Mouse (Mus musculus) kidney, embryonic 14.5 days (tissue): Measurements from ENCODE around the gene Zfp874a. TPM values are rescaled to one million over a fixed set of nuclear protein-coding genes. Genes with fewer than 3 reads are reported as not detected.
"Not testable (repeated sequence)": the region's sequence is repeated elsewhere in the genome, so short reads cannot be mapped to it uniquely, and the experiment has no call there.

Experiments
- ATAC-seq: fragments of 200-750 bp; cut with Nextera tagmentation; 2 replicates; pipeline ENCODE4 v1.8.0; 2017; ENCODE audit warnings: moderate number of reproducible peaks, mild to moderate bottlenecking, moderate TSS enrichment, moderate library complexity; ENCODE audit not compliant: low FRiP score, low TSS enrichment
- H3K27ac ChIP-seq: fragments of 300-500 bp; sonication (generic); 2 replicates; pipeline ENCODE4 v1.5.1; 2014; ENCODE audit warnings: low read depth, mild to moderate bottlenecking, low read length, moderate library complexity, mixed read lengths
- H3K27me3 ChIP-seq: fragments of 300-500 bp; sonication (generic); 2 replicates; pipeline ENCODE4 v1.6.1; 2014; ENCODE audit warnings: mild to moderate bottlenecking, low read length; ENCODE audit not compliant: control insufficient read depth, insufficient read depth
- H3K36me3 ChIP-seq: fragments of 300-500 bp; sonication (generic); 2 replicates; pipeline ENCODE4 v1.6.1; 2014; ENCODE audit warnings: low read length, mixed read lengths; ENCODE audit not compliant: control insufficient read depth, insufficient read depth
- H3K4me1 ChIP-seq: fragments of 300-500 bp; sonication (generic); 2 replicates; pipeline ENCODE4 v1.6.1; 2014; ENCODE audit warnings: low read length, mixed read lengths; ENCODE audit not compliant: control insufficient read depth, insufficient read depth
- H3K4me2 ChIP-seq: fragments of 300-500 bp; sonication (generic); replicated peaks from 2 replicates; pipeline ENCODE4 v1.6.1; 2014; ENCODE audit warnings: low read depth, mild to moderate bottlenecking, low read length
- H3K4me3 ChIP-seq: fragments of 300-500 bp; sonication (generic); 2 replicates; pipeline ENCODE4 v1.5.1; 2014; ENCODE audit warnings: mild to moderate bottlenecking, low read length
- H3K9ac ChIP-seq: fragments of 300-500 bp; sonication (generic); 2 replicates; pipeline ENCODE4 v1.6.1; 2014; ENCODE audit warnings: low read depth, mild to moderate bottlenecking, low read length, moderate library complexity
- H3K9me3 ChIP-seq: fragments of 300-500 bp; sonication (generic); 2 replicates; pipeline ENCODE4 v1.6.1; 2016; ENCODE audit warnings: low read length; ENCODE audit not compliant: control insufficient read depth
- WGBS: fragments of 180-500 bp; shearing (Covaris S2); extraction: QIAGEN DNeasy Blood & Tissue Kit; methylation state at CpG from one replicate; pipeline ENCODE4 v1.1.7; 2014; 5-methylcytosine and 5-hydroxymethylcytosine counted together
- polyA plus RNA-seq: library from polyadenylated mRNA; unstranded; fragments of >200 nt; fragmentation: Nextera tagmentation; extraction: Ambion mirVana; gene quantifications from 2 replicates; pipeline ENCODE4 v1.2.1, GENCODE M21; 2014

The Zfp874a gene
- polyA plus RNA-seq, 1 experiment from 2014 or later, result 10.4 TPM

GRCm38 (mm10) chr13:67463506-67464185 is 12.2 kb upstream of the Zfp874a start:
- H3K36me3 ChIP-seq, H3K4me2 ChIP-seq: not testable (repeated sequence)
- WGBS, result 95% methylated on average over 3 of the region's 5 CpGs

GRCm38 (mm10) chr13:67452021-67452309 is 541 bp upstream of the Zfp874a start:
- ATAC-seq, result 0 out of 2 replicates have a peak, but pooled peaks have one; percentile 16
- Histone ChIP-seq H3K27me3 (no peaks in the 10 kb centered on the region), H3K27ac (no peak overlapping the region), H3K9ac (peak overlapping the region; percentile 9; the same call in 1 of the 2 replicates), H3K4me2 (peak overlapping the region; percentile 66), H3K9me3 (no peaks in the 10 kb centered on the region), H3K4me3 (peak overlapping the region; percentile 59), H3K36me3 (no peaks in the 10 kb centered on the region; the same call in 1 of the 2 replicates), H3K4me1 (no peaks in the 10 kb centered on the region)
- 9% methylated on average over 3 of the region's 3 CpGs for WGBS

More at GRCm38 (mm10) chr13:67463506-67464185, 12.2 kb upstream of the Zfp874a start:
- not testable (repeated sequence) for H3K27ac ChIP-seq, ATAC-seq, H3K4me1 ChIP-seq, H3K9me3 ChIP-seq, H3K27me3 ChIP-seq, H3K4me3 ChIP-seq, H3K9ac ChIP-seq

- not testable (repeated sequence) for H3K9me3 ChIP-seq, H3K9ac ChIP-seq, H3K27me3 ChIP-seq, ATAC-seq, H3K4me3 ChIP-seq, H3K36me3 ChIP-seq, H3K4me2 ChIP-seq, H3K4me1 ChIP-seq, H3K27ac ChIP-seq
- WGBS, result 100% methylated on average over 1 of the region's 3 CpGs
Observed at GRCm38 (mm10) chr13:67437095-67437494, 14.3 kb downstream of the Zfp874a start.

- no peak overlapping the region for H3K4me2 ChIP-seq
- no peak overlapping the region for H3K9ac ChIP-seq
- H3K36me3 ChIP-seq, result no peaks in the 10 kb centered on the region
- ATAC-seq, result no peak
- no peak overlapping the region for H3K4me3 ChIP-seq
- no peaks in the 10 kb centered on the region for H3K27me3 ChIP-seq
- H3K9me3 ChIP-seq, result no peaks in the 10 kb centered on the region
- 76% methylated on average over 3 of the region's 3 CpGs for WGBS
- H3K27ac ChIP-seq, result no peak overlapping the region
- no peaks in the 10 kb centered on the region for H3K4me1 ChIP-seq
Observed at GRCm38 (mm10) chr13:67428116-67428515, 23.3 kb downstream of the Zfp874a start.

GRCm38 (mm10) chr13:67425699-67426098 is 25.7 kb downstream of the Zfp874a start:
- not testable (repeated sequence) for H3K9ac ChIP-seq, H3K4me3 ChIP-seq, H3K4me1 ChIP-seq, ATAC-seq, H3K36me3 ChIP-seq, H3K9me3 ChIP-seq, H3K27me3 ChIP-seq, H3K27ac ChIP-seq, H3K4me2 ChIP-seq

- H3K4me1 ChIP-seq, H3K27ac ChIP-seq, H3K9ac ChIP-seq, H3K27me3 ChIP-seq, H3K36me3 ChIP-seq, H3K9me3 ChIP-seq, H3K4me3 ChIP-seq, H3K4me2 ChIP-seq, ATAC-seq: not testable (repeated sequence)
- WGBS, result 86% methylated on average over 2 of the region's 2 CpGs
Observed at GRCm38 (mm10) chr13:67422532-67422931, 28.9 kb downstream of the Zfp874a start.

GRCm38 (mm10) chr13:67421207-67421857 is 30.1 kb downstream of the Zfp874a start, which contains the start of gene Zfp459:
Zfp459 (minus strand) TSS chr13:67421418.
- Histone ChIP-seq H3K27me3 (no peaks in the 10 kb centered on the region), H3K9me3 (no peaks in the 10 kb centered on the region), H3K4me3 (peak within 1 kb of the TSS; percentile 49), H3K27ac (no peak within 1 kb of the TSS), H3K4me1 (no peaks in the 10 kb centered on the region), H3K9ac (peak within 1 kb of the TSS; percentile 37), H3K36me3 (no peaks in the 10 kb centered on the region), H3K4me2 (peak within 1 kb of the TSS; percentile 59)
- 2% methylated on average over 22 of the region's 22 CpGs for WGBS
- peak; percentile 91 for ATAC-seq

- Histone ChIP-seq H3K4me1 (no peaks in the 10 kb centered on the region), H3K27me3 (no peaks in the 10 kb centered on the region), H3K4me2 (peak overlapping the region; percentile 59), H3K9me3 (no peaks in the 10 kb centered on the region), H3K4me3 (peak overlapping the region; percentile 49), H3K27ac (no peak overlapping the region), H3K9ac (peak overlapping the region; percentile 37), H3K36me3 (no peaks in the 10 kb centered on the region)
- 33% methylated on average over 11 of the region's 11 CpGs for WGBS
- ATAC-seq, result no peak
Observed at GRCm38 (mm10) chr13:67420558-67421206, 30.7 kb downstream of the Zfp874a start.

- Histone ChIP-seq H3K27me3 (no peaks in the 10 kb centered on the region), H3K4me2 (no peak overlapping the region), H3K9ac (no peak overlapping the region), H3K4me3 (no peak overlapping the region), H3K9me3 (no peaks in the 10 kb centered on the region), H3K27ac (no peak overlapping the region), H3K36me3 (no peaks in the 10 kb centered on the region), H3K4me1 (no peaks in the 10 kb centered on the region)
- WGBS, result 95% methylated on average over 3 of the region's 3 CpGs
- ATAC-seq, result no peak
Observed at GRCm38 (mm10) chr13:67416811-67417210, 34.6 kb downstream of the Zfp874a start.
